Mouse (Mus musculus) left cerebral cortex, postnatal 14 days (tissue): ENCODE results near the gene Slc39a9. TPM values are rescaled to one million over a fixed set of nuclear protein-coding genes. Genes with fewer than 3 reads are reported as not detected.

ENCODE experiments used
- DNase-seq, 2 experiments: peaks; one replicate each; pipeline ENCODE4 v3.0.0; 2021 to 2022; ENCODE audit warnings: low spot score in 2 of 2, mixed read lengths in 1 of 2
- intact Hi-C: fragments of 180-260 bp; cut with DNase I; formaldehyde crosslinking; loops from one replicate; pipeline ENCODE4 v1.15.1; 2025
- total RNA-seq, 2 experiments: library from RNA; stranded (reverse); gene quantifications; 2 replicates each; pipeline ENCODE4 v1.2.3; 2021

Slc39a9 gene
- total RNA-seq, 2 experiments from 2014 or later: 40.1 to 40.5 TPM

GRCm38 (mm10) chr12:80698526-80699143, 55.0 kb downstream of the Slc39a9 start:
- intact Hi-C loops: no loop called here
- DNase-seq: no peak

- intact Hi-C loops: no loop called here
- no peak for DNase-seq
These were observed 55.5 kb downstream of the Slc39a9 start for GRCm38 (mm10) chr12:80699144-80699531.

- intact Hi-C loops: no loop called here
- no peak for DNase-seq
These were observed 57.6 kb downstream of the Slc39a9 start for GRCm38 (mm10) chr12:80701332-80701731.

- intact Hi-C loops: no loop called here
- no peak for DNase-seq
These were observed 62.7 kb downstream of the Slc39a9 start for GRCm38 (mm10) chr12:80706208-80706914.

GRCm38 (mm10) chr12:80706915-80707604, 63.4 kb downstream of the Slc39a9 start:
- DNase-seq: peak; percentile 24 to 40
- intact Hi-C loops: no loop called here

- no peak for DNase-seq
- intact Hi-C loops: no loop called here
These were observed 72.2 kb downstream of the Slc39a9 start for GRCm38 (mm10) chr12:80715915-80716314.

- DNase-seq: no peak
- intact Hi-C loops: no loop called here
These were observed 75.5 kb downstream of the Slc39a9 start for GRCm38 (mm10) chr12:80719141-80719540.

GRCm38 (mm10) chr12:80720507-80720906, 76.8 kb downstream of the Slc39a9 start:
- no peak for DNase-seq
- intact Hi-C loops: loop anchor here (10.0 kb wide), 1 partner anchor 566 kb away; no protein-coding TSS in a partner anchor

- no peak for DNase-seq
- intact Hi-C loops: loop anchor here (10.0 kb wide), 1 partner anchor 567 kb away; no protein-coding TSS in a partner anchor
These were observed 77.8 kb downstream of the Slc39a9 start for GRCm38 (mm10) chr12:80721458-80721857.

GRCm38 (mm10) chr12:80724853-80725559, 81.3 kb downstream of the Slc39a9 start:
- peak; percentile 79 to 90 for DNase-seq
- intact Hi-C loops: loop anchor here (5.0 to 10.0 kb wide), 2 partner anchors 228 to 570 kb away; no protein-coding TSS in a partner anchor

- no peak for DNase-seq
- intact Hi-C loops: loop anchor here (5.0 to 10.0 kb wide), 2 partner anchors 231 to 573 kb away; no protein-coding TSS in a partner anchor
These were observed 84.5 kb downstream of the Slc39a9 start for GRCm38 (mm10) chr12:80728207-80728606.

- no peak for DNase-seq
- intact Hi-C loops: loop anchor here (5.0 to 10.0 kb wide), 2 partner anchors 232 to 574 kb away; no protein-coding TSS in a partner anchor
These were observed 85.1 kb downstream of the Slc39a9 start for GRCm38 (mm10) chr12:80728814-80729213.

- DNase-seq: peak in 1 of 2 experiments; percentile 69
- intact Hi-C loops: loop anchor here (1.0 to 10.0 kb wide), 3 partner anchors 30 to 575 kb away; partner anchors contain the start of gene Ccdc177
These were observed 86.3 kb downstream of the Slc39a9 start for GRCm38 (mm10) chr12:80729758-80730530.

GRCm38 (mm10) chr12:80730567-80730966, 86.9 kb downstream of the Slc39a9 start:
- DNase-seq: peak; percentile 80 to 86
- intact Hi-C loops: loop anchor here (1.0 kb wide), 1 partner anchor 30 kb away; the partner anchor contains the start of gene Ccdc177

Other genes starting within 250 kb of the Slc39a9 start
- 10 to 100 TPM; 78.0 to 78.9 TPM for gene Dcaf5, start 207.3 kb upstream of the Slc39a9 start, total RNA-seq
- 100 to 1,000 TPM in 1 of 2 experiments, 10 to 100 TPM in 1; 97.7 to 134 TPM for gene Exd2, start 180.8 kb upstream of the Slc39a9 start, total RNA-seq
- gene Galnt16, start 125.6 kb upstream of the Slc39a9 start, total RNA-seq: 10 to 100 TPM; 61.8 to 73.1 TPM
- 10 to 100 TPM; 46.8 to 53.1 TPM for gene Erh, start 458 bp downstream of the Slc39a9 start, total RNA-seq
- gene Plekhd1, start 48.7 kb downstream of the Slc39a9 start, total RNA-seq: 1 to 10 TPM; 2.8 to 2.9 TPM
- 10 to 100 TPM; 17.0 to 18.1 TPM for gene Ccdc177, start 116.8 kb downstream of the Slc39a9 start, total RNA-seq
- 10 to 100 TPM; 27.0 to 29.5 TPM for gene Susd6, start 146.6 kb downstream of the Slc39a9 start, total RNA-seq